Mouse (Mus musculus) spleen, postnatal 36 days (tissue): Measurements from ENCODE around the gene Myo1e.

ENCODE experiments used
- DNase-seq, 2 experiments: peaks; one replicate each; pipeline ENCODE4 v3.0.0; 2022; ENCODE audit warnings: low spot score in 2 of 2, mixed read lengths in 1 of 2

Myo1e gene

GRCm38 (mm10) chr9:70356254-70356653 is 149.1 kb downstream of the Myo1e start:
- no peak for DNase-seq

- DNase-seq = no peak
Measured at GRCm38 (mm10) chr9:70359402-70360131, 152.4 kb downstream of the Myo1e start.

GRCm38 (mm10) chr9:70364741-70365140 is 157.6 kb downstream of the Myo1e start:
- no peak for DNase-seq

GRCm38 (mm10) chr9:70365915-70366314 is 158.8 kb downstream of the Myo1e start:
- no peak for DNase-seq

DNA sequence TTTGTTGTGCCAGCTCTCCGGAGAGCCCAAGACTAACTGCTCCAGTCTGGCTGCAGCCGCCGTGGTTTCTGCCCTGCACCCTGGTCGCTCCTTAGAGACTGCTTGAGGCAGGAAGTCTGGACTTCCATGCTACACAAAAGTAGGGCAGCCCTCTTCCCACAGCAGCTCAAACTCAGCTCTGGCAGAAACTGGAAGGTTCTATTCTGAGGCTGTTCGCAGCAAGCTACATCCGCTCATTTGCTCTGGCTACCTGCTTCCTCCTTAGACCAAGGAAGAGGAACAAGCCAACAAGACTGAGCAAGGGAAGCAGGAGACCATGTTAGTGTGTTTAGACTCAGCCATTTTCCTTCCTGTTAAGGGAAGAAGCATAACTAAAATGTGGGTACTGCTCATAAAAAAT is 159.7 kb downstream of the Myo1e start:
- peak in 1 of 2 experiments; percentile 10 for DNase-seq

- DNase-seq = peak; percentile 17 to 32
Measured at GRCm38 (mm10) chr9:70371638-70372037, 164.5 kb downstream of the Myo1e start.

DNA sequence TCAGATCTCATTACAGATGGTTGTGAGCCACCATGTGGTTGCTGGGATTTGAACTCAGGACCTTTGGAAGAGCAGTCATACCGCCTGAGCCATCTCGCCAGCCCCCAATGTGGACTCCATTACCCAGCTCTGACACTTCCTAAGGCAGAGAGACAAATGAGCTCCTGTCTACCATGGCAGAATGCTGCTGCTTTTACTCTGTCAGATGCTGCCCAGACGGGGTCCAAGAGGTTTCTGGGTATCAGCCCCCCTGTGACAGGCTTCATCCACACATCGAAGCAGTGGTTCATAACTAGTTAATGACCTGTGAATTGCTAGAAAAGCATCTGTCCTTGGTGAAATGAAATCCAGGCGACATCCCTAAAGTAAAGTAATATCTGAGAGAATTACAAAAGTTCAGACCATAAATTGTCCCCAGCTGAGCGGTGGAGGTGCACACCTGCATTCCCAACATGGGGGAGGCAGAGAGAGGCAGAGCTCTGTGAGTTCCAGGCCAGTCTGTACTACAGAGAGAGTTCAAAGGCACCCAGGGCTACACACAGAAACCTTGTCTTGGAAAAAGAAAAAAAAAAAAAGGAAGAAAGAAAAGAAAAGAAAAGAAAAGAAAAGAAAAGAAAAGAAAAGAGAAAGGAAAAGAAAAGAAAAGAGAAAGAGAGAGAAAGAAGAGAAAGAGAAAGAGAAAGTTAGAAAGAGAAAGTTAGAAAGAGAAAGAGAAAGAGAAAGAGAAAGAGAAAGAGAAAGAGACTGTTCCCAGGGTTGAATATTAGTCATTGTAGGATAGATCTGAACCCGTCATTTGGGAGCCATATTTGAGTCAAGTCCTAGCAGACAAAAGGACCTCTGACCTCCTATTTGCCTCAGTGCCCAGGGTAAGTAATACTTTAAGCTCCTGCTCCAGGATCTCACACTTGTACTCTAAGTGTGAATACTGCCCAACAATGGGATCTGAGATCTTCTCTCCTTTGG is 172.6 kb downstream of the Myo1e start:
- DNase-seq = no peak

GRCm38 (mm10) chr9:70382091-70382490 is 174.9 kb downstream of the Myo1e start:
- no peak for DNase-seq

DNA sequence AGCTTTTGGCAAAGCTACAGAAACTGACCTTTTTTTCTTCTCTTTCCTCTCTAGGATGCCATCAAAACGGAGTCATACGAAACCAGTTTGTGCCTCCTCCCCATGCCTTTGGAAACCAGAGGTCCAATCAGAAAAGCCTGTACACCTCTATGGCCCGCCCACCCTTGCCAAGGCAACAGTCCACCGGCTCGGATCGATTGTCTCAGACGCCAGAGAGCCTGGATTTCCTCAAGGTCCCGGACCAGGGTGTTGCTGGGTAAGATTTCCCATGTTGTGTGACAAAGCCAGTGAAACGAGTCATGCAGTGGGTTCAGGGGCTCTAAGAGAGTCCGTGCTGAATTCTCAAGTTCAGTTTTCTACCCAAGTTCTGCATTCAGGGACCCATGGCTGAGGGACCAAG is 176.6 kb downstream of the Myo1e start:
- no peak for DNase-seq

GRCm38 (mm10) chr9:70384494-70384893 is 177.3 kb downstream of the Myo1e start:
- no peak for DNase-seq

DNA sequence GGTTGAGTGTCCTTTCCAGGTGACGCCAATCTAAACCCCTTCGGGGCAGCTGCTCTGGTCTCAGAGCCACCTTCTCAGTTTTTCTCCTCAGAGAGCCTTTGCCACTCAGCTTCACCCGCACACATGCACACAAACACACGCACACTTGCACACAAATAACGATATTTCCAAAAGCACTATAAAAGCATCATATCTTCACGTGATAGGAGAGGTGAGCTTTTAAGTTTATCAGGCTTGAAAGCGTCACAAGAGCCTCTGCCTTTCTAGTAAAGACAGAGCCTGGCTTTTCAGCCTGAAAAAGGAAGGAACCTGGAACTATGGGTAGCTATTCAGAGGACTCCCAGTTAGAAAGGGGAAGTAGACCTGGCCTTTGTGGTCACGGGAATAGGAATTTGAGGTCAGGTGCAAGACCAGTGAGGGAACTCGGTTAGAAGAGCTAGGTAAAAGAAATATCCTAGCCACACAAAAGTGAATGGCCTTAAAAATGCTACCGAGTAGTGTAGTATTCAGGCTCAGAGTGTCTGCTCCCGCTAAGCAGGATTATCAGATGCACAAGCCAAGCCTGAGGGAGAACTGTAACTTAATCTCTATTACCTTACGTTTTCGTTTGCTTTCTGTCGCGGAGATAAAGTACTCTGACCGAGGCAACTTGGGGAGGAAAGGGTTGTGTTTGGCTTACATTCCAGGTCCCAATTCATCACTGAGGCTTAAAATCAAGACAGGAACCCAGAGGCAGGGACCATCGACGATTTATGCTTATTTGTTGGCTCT is 178.0 kb downstream of the Myo1e start:
- no peak for DNase-seq

- no peak for DNase-seq
Measured at GRCm38 (mm10) chr9:70387410-70388119, 180.4 kb downstream of the Myo1e start.

DNA sequence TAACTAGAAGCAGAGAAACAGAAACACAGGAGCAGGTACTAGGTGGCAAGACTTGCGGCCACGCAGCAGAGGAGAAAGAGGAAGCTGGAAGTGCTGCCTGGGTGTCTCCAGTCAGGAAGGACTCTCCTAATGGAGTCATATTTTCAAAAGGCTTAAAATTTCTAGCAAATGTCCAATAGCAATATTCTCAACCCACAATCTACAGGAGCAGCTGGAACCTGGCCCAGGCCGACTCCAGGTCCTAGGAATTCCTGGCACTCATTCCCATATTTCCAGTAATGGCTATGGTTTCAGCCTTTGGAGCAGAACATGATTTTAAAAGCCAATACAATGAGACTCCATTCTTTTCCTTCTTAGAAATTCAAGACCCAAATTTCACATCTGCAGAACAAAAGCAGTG is 182.4 kb downstream of the Myo1e start:
- no peak for DNase-seq

- DNase-seq = no peak
Measured at GRCm38 (mm10) chr9:70391042-70391441, 183.9 kb downstream of the Myo1e start.

- DNase-seq = no peak
Measured at GRCm38 (mm10) chr9:70391660-70392562, 184.8 kb downstream of the Myo1e start.

DNA sequence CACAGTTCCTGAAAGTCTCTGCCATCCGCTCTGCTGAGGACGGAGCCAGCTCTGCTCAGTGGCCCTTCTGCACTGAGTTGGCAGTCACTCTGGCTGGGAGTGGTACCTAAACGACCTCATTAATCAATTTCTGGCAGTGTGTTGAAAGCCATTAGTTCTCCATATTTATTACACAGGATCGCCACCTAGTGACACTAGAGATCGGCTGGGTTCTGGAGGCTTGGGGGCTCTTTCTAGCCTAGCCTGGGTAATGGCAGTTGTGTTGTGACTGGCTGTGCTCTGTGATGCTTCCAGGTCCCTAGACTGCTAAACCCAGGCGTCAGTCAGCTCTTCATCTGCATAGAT is 185.4 kb downstream of the Myo1e start:
- peak; percentile 9 to 16 for DNase-seq

GRCm38 (mm10) chr9:70395617-70396016 is 188.5 kb downstream of the Myo1e start:
- no peak for DNase-seq

DNA sequence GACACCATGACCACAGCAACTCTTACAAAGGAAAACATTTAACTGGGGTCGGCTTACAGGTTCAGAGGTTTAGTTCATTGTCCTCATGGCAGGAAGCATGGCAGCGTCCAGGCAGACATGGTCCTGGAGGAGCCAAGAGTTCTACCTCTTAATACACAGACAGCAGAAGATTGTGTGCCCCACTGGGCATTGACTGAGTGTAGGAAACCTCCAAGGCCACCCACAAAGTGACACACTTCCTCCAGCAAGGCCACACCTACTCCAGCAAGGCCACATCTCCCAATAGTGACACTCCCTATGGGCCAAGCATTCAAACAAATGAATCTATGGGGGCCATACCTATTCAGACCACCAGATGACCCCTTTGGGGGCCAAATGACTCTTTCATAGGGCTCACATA is 188.9 kb downstream of the Myo1e start:
- no peak for DNase-seq

DNA sequence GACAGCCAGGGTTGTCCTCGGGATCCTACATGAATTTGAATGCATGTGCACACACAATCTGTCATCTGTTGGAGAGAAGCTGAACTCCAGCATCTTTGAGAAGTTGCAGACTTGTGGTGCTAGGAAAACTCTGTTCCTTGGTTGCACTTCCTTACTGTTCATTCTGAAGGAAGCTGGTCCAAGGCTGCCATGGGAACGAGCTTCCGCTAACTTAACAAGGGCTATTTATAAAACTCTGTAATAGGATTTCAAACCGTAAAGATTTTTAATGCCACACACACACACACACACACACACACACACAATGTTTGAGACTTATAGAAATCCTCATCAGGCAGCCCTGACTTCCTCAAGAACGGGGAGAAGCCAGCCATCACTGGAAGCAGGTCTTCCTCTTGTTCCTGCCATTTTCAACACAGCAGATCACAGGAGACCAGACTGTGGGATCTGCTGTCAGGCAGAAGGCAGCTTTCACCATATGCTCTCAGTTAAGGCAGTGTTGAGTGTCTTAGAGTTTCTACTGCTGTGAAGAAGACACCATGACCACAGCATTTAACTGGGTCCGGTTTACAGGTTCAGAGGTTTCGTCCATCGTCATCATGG is 194.9 kb downstream of the Myo1e start:
- DNase-seq = no peak

- no peak for DNase-seq
Measured at GRCm38 (mm10) chr9:70406596-70406995, 199.4 kb downstream of the Myo1e start.
